Mouse (Mus musculus): ENCODE results near the gene Cnot9. TPM values are rescaled to one million over a fixed set of nuclear protein-coding genes. Genes with fewer than 3 reads are reported as not detected.
A peak's percentile ranks its signal among the peaks of the same experiment; 100 is the strongest.

Gene Cnot9
- total RNA-seq (2012; rRNA removed) = 41.1 and 57.1 TPM in 2 replicates

DNA sequence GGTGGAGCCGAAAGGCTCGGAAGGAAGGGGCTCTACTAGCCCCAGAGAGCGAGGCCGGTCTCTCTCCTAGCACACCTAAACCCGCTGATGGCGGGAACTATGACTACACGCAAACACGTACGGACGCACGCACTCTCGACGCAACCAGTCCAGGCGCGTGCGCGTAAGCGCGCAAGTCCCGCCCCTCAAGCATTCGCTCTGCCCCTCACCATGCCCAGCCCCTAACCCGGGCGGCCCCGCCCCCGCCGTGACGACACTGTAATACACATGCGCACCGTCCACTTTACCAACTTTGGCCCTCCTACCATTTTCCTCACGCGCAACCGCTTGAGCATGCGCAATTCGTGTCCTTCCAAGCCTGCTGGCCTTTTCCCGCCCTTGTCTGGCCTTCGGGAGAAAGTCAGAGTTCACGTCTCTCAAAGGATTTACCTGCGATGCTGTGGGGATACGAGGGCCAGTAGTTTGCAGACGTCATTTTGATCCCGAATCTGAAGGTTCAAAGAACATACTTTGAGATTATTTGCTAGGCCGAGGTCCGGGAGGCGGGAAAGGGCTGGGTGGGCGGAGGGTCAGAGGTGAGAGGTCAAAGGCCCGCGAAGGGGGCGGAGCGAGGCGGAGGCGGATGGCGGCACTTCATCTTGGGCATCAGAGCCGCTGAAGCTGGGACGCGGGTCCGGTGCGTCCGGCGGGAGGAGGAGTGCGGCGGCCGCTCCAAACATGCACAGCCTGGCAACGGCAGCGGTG is at the start of gene Cnot9:
TSS of gene Cnot9 (plus strand) at position 338 of the 744 bp plus-strand sequence.
- peak within 1 kb of the TSS; percentile 99 for H3K9ac ChIP-seq (ENCODE audit: insufficient read depth, low read depth, low read length, poor library complexity, severe bottlenecking)
- peak within 1 kb of the TSS; percentile 95 to 99 for H3K4me3 ChIP-seq (ENCODE audit: insufficient read depth in 1 of 2, low read depth in 1 of 2, low read length in 2 of 2, poor library complexity in 1 of 2, severe bottlenecking in 1 of 2)
- peak within 1 kb of the TSS; percentile 97 for H3K27ac ChIP-seq (ENCODE audit: insufficient read depth, low read depth, low read length, poor library complexity, severe bottlenecking)
- peak; percentile 99 for DNase-seq (ENCODE audit: low read depth, low spot score)
- TF ChIP-seq ZC3H11A (IDR thresholded peaks at IDR 0.05; ENCODE audit: borderline replicate concordance, low read depth, low read length) = no peak
- TF ChIP-seq CHD2 (IDR thresholded peaks at IDR 0.05; ENCODE audit: low read depth, low read length) = peak; percentile 66; the same call in 1 of the 2 replicates
- no peaks in the 10 kb centered on the region; the same call in 1 of the 2 replicates for H3K36me3 ChIP-seq (ENCODE audit: control insufficient read depth, insufficient read depth, low read length, poor library complexity, severe bottlenecking)
- no peaks in the 10 kb centered on the region for H3K9me3 ChIP-seq (ENCODE audit: control insufficient read depth, insufficient read depth, low read depth, low read length)
- in situ Hi-C loops (cut with MboI; ENCODE audit: low sequenced_read_pairs in 2 of 2, unreplicated experiment in 2 of 2) = no loop called here
- peaks cover 1 to 8% of the 10 kb centered on the region in 2 experiments; a peak in 1 of 4 replicates for H3K4me1 ChIP-seq (ENCODE audit: control insufficient read depth in 2 of 2, insufficient read depth in 2 of 2, low read length in 2 of 2, poor library complexity in 1 of 2)

DNA sequence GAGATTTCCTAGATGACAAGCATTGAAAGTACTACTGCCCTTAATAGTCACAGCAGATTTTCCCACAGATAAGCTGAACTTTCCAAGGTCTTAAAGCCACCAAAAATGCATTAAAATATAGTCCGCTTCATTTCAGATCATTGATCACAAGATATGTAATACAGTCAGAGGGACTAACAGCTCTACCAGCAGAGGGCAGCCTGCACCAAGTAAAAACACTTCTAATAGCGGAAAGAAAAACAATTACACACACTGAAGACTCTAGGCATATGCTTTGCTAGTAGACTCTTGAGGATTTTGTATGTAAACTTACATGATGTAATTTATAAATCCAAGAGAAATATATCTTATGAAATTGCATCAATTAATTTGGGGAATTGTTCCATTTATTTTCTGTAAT is 45.6 kb upstream of the Cnot9 start:
- TF ChIP-seq MAFK (IDR thresholded peaks at IDR 0.05; ENCODE audit: insufficient read depth, low read depth, low read length) = no peak
- TF ChIP-seq ZC3H11A (IDR thresholded peaks at IDR 0.05; ENCODE audit: borderline replicate concordance, low read depth, low read length) = no peak
- TF ChIP-seq HCFC1 (IDR thresholded peaks at IDR 0.05; ENCODE audit: borderline replicate concordance, insufficient read depth, low read length) = no peak
- no peak for TF ChIP-seq ZNF384 (IDR thresholded peaks at IDR 0.05; ENCODE audit: low read depth, low read length)
- no peak for TF ChIP-seq CHD2 (IDR thresholded peaks at IDR 0.05; ENCODE audit: low read depth, low read length)
- H3K36me3 ChIP-seq (ENCODE audit: control insufficient read depth, insufficient read depth, low read length, poor library complexity, severe bottlenecking) = peaks cover 12% of the 10 kb centered on the region
- in situ Hi-C loops (cut with MboI; ENCODE audit: low sequenced_read_pairs in 2 of 2, unreplicated experiment in 2 of 2) = no loop called here
- H3K27ac ChIP-seq (ENCODE audit: insufficient read depth, low read depth, low read length, poor library complexity, severe bottlenecking) = no peak overlapping the region
- DNase-seq (ENCODE audit: low read depth, low spot score) = peak; percentile 19
- no peaks in the 10 kb centered on the region for H3K9me3 ChIP-seq (ENCODE audit: control insufficient read depth, insufficient read depth, low read depth, low read length)
- no peak overlapping the region for H3K9ac ChIP-seq (ENCODE audit: insufficient read depth, low read depth, low read length, poor library complexity, severe bottlenecking)
- no peaks in the 10 kb centered on the region for H3K4me1 ChIP-seq (ENCODE audit: control insufficient read depth in 2 of 2, insufficient read depth in 2 of 2, low read length in 2 of 2, poor library complexity in 1 of 2)
- H3K4me3 ChIP-seq (ENCODE audit: insufficient read depth in 1 of 2, low read depth in 1 of 2, low read length in 2 of 2, poor library complexity in 1 of 2, severe bottlenecking in 1 of 2) = no peak overlapping the region

DNA sequence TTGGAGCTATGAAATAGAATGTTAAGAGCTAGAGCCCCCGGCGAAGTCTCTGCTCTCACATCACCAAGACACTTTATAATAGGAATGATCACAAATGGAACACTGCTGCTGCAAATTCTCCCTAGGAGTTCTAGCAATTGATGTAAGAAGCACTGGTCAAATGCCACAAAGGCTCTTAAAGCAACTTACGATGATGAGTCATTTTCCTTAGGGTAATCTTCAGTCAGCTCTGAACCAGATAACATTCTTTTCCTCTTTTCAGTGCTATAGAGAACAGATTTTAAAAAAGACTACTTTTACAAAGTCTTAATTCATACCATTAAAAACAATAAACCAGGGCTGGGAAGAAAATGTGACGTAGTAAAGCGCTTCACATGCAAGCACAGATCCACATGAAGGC is 20.1 kb upstream of the Cnot9 start:
- TF ChIP-seq ZNF384 (IDR thresholded peaks at IDR 0.05; ENCODE audit: low read depth, low read length) (no peak), MAFK (IDR thresholded peaks at IDR 0.05; ENCODE audit: insufficient read depth, low read depth, low read length) (no peak), CHD2 (IDR thresholded peaks at IDR 0.05; ENCODE audit: low read depth, low read length) (no peak), ZC3H11A (IDR thresholded peaks at IDR 0.05; ENCODE audit: borderline replicate concordance, low read depth, low read length) (no peak), HCFC1 (IDR thresholded peaks at IDR 0.05; ENCODE audit: borderline replicate concordance, insufficient read depth, low read length) (no peak)
- Histone ChIP-seq H3K36me3 (ENCODE audit: control insufficient read depth, insufficient read depth, low read length, poor library complexity, severe bottlenecking) (peaks cover 11% of the 10 kb centered on the region), H3K27ac (ENCODE audit: insufficient read depth, low read depth, low read length, poor library complexity, severe bottlenecking) (no peak overlapping the region), H3K9ac (ENCODE audit: insufficient read depth, low read depth, low read length, poor library complexity, severe bottlenecking) (no peak overlapping the region), H3K4me3 (ENCODE audit: insufficient read depth in 1 of 2, low read depth in 1 of 2, low read length in 2 of 2, poor library complexity in 1 of 2, severe bottlenecking in 1 of 2) (no peak overlapping the region), H3K9me3 (ENCODE audit: control insufficient read depth, insufficient read depth, low read depth, low read length) (no peaks in the 10 kb centered on the region), H3K4me1 (ENCODE audit: control insufficient read depth in 2 of 2, insufficient read depth in 2 of 2, low read length in 2 of 2, poor library complexity in 1 of 2) (no peaks in the 10 kb centered on the region)
- in situ Hi-C loops (cut with MboI; ENCODE audit: low sequenced_read_pairs in 2 of 2, unreplicated experiment in 2 of 2) = no loop called here
- no peak for DNase-seq (ENCODE audit: low read depth, low spot score)

DNA sequence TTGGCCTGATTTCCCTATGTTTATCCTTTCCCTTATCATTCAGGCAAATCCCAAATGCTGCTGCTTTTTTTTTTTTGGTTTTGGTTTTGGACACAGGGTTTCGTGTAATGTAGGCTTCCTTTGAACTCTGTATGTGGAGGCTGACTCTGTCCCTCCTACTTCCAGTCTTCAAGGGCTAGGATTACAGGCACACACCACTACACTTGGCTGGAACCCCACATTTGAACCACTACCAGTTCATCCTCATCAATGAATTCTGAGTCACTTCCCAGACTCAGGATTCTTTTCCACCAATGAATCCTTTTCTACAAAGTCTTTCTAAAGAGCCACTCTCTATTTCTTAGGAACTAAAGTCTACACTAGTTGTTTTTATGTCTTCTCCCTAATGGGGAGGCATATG is 4.8 kb upstream of the Cnot9 start:
- DNase-seq (ENCODE audit: low read depth, low spot score) = no peak
- Histone ChIP-seq H3K4me3 (ENCODE audit: insufficient read depth in 1 of 2, low read depth in 1 of 2, low read length in 2 of 2, poor library complexity in 1 of 2, severe bottlenecking in 1 of 2) (no peak overlapping the region), H3K36me3 (ENCODE audit: control insufficient read depth, insufficient read depth, low read length, poor library complexity, severe bottlenecking) (no peaks in the 10 kb centered on the region; the same call in 1 of the 2 replicates), H3K27ac (ENCODE audit: insufficient read depth, low read depth, low read length, poor library complexity, severe bottlenecking) (no peak overlapping the region), H3K4me1 (ENCODE audit: control insufficient read depth in 2 of 2, insufficient read depth in 2 of 2, low read length in 2 of 2, poor library complexity in 1 of 2) (peaks cover 0 to 8% of the 10 kb centered on the region in 2 experiments; a peak in 1 of 4 replicates), H3K9me3 (ENCODE audit: control insufficient read depth, insufficient read depth, low read depth, low read length) (no peaks in the 10 kb centered on the region), H3K9ac (ENCODE audit: insufficient read depth, low read depth, low read length, poor library complexity, severe bottlenecking) (no peak overlapping the region)
- TF ChIP-seq ZC3H11A (IDR thresholded peaks at IDR 0.05; ENCODE audit: borderline replicate concordance, low read depth, low read length) (no peak), CHD2 (IDR thresholded peaks at IDR 0.05; ENCODE audit: low read depth, low read length) (no peak), ZNF384 (IDR thresholded peaks at IDR 0.05; ENCODE audit: low read depth, low read length) (no peak), HCFC1 (IDR thresholded peaks at IDR 0.05; ENCODE audit: borderline replicate concordance, insufficient read depth, low read length) (no peak), MAFK (IDR thresholded peaks at IDR 0.05; ENCODE audit: insufficient read depth, low read depth, low read length) (no peak)
- in situ Hi-C loops (cut with MboI; ENCODE audit: low sequenced_read_pairs in 2 of 2, unreplicated experiment in 2 of 2) = no loop called here

Data from ES-E14 (cell line).